Mouse (Mus musculus) R1 (cell line): Measurements from ENCODE around the gene Dennd4a.

Experiments used
- DNase-seq: peaks from one replicate; pipeline ENCODE4 v3.0.0-alpha.2; 2018; ENCODE audit warnings: low read depth, low spot score

The Dennd4a gene

GRCm38 (mm10) chr9:64913406-64913805 lies 102.3 kb downstream of the Dennd4a start:
- no peak for DNase-seq

DNA sequence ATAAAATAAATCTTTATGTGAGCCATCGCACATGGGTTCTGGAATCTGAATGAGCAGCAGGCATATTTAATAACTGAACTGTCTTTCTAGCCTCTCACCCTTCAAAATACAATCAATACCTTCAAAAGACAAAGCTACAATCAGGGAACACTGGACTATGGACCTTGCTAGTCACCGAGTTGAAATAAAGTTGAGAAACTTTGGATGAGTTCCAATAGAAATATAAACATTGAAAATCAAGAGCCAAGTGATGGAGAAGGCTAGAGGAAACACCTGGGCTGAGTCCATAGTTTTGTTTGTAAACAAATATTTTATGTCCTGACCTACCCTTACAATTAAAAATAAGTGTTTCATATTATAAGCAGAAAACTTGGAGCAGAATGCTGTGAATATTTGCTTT lies 102.8 kb downstream of the Dennd4a start:
- no peak for DNase-seq

DNA sequence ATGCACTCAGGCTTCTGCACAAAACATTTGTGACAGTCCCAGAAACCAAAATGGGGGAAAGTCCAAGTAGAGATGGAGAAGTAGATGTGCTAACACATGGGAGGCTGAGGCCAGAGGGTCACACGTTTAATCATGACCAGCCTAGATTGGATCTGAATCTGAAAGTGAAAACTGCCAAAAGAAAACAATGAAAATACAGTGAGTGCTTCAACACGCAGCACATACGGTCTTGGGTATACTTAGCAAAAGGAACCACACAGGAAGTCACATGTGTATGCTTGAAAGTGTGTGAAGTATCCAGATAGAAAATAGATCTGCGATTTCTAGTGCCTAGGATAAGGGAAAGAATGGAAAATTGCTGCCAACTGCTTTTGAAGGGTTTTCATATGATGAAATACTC lies 103.5 kb downstream of the Dennd4a start:
- no peak for DNase-seq

DNA sequence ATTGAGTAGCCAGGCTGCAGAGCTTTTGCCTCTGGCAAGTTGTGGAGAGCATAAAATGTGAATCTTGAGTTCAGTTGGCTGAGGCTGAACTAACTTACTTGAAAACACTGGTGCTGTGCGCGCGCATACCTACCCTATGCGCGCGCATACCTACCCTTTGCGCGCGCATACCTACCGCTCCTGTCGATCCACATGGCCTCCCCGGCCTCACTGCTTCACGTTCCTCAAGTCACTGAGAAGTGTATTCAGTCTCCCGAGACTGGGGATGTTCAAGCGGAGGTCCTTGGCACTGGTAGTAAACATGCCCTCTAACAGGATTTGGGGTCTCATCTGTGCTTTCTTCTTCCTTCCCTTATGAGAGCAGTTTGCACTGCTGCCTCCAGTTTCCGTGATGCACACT lies 107.4 kb downstream of the Dennd4a start:
- DNase-seq, result peak; percentile 94

DNA sequence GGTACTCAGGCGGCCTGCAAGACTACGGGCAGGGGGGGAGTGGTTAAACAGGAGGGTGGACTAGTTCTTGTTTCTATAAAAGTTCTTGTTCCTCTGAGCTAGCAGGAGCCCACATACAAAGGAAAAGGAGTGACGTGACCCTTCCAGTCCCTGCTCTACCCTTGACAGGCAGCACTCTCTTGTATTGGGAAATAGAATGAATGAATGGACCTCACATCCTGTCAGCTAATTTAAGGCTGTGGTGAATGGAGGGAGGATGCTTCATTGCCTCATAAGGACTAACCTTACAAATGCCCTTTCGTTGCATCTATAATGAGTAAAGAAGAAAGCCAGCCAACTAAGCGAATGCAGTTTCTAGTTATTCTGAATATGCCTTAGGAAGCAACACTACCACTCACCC lies 114.6 kb downstream of the Dennd4a start:
- no peak for DNase-seq

GRCm38 (mm10) chr9:64926201-64926991 lies 115.3 kb downstream of the Dennd4a start:
- peak; percentile 20 for DNase-seq

DNA sequence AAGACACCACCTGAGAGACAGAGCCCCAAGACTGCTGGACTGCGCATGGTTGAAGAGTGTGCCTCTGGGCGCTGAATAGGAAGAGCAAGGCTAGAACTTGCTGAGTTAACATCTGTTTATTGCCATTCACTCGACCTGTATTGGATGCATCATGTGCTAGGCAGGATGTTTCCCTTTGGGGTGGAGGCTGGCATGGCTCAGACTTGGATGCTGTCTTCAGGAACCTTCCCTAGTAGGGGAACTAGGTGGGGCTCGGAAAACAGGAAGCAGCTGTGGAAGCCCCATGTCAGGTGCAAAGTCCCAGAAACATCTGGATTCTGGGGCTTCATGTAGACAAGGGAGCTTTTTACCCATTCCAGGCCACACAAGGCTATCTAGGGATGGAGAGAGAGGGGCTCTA lies 119.1 kb downstream of the Dennd4a start:
- DNase-seq, result no peak

- DNase-seq, result no peak
Measured at GRCm38 (mm10) chr9:64931751-64932610, 120.8 kb downstream of the Dennd4a start.

GRCm38 (mm10) chr9:64934015-64934754 lies 123.0 kb downstream of the Dennd4a start:
- DNase-seq, result peak; percentile 62

DNA sequence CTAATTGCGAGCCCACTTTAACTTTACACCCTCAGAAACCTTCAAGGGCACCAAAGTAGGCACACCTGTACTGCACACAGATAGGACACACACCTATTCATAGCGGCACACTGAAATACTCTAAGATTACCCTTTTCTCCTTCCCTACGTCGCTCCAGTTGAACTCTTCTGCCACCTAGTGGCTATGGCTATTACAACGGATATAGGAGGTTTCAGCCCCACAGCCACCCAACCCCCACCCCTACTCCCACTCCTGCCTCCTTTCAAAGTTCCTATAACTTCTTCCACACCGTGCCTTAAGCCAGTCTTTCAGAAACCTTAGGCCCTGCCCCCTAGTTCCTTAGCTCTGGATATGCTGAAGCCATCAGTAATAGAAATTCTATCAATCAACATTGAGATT lies 125.4 kb downstream of the Dennd4a start:
- peak; percentile 81 for DNase-seq

DNA sequence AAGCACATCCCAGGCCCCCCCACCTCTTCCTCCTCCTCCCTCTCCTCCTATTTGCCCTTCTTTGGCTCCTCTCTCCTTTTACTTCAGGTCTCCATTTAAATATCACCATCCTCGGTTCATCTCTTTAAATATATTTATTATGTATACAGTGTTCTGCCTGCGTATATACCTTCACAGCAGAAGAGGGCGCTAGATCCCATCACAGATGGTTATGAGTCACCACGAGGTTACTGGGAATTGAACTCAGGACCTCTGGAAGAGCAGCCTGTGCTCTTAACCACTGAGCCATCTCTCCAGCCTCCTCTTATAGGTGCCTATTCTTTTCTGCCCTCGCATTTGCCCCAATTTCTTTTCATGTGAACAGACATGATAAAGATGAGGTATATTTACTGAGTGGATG lies 126.4 kb downstream of the Dennd4a start:
- peak; percentile 52 for DNase-seq

DNA sequence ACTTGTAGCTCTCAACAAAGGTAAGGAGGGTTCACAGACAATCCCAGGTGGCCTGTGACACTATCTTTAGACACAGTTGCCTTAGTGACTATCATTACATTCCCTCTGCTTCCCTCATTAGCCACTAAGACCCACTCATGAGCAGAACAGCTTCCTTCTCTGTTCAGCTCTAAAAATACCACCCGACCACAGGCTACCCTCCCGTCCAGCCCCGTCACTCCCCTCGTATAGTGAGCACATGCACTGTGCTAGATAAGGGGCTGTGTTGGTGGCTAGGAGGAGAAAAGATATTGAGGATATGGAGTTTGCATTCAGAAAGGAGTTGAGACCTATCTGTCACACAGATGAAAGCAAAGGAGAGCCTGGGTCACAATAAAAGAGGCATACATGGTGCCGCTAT lies 127.4 kb downstream of the Dennd4a start:
- no peak for DNase-seq

DNA sequence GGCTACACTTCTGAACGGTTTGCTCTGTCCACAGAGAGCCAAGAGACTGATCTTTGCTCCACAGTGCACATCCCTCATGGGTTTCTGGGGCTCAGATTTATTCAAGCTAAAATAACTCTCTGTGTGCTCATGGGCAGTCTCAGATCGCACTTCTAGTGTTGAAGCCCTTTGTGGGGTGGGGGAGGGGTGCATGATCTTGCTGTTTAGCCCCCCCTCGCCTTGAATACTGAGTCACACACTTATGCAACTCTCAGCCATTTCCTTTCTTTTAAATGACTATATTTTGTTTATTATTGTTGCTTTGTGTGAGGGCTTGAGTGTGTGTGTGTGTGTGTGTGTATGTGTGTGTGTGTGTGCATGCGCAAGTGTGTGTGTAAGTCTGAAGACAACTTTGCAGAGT lies 128.1 kb downstream of the Dennd4a start:
- DNase-seq, result no peak

- no peak for DNase-seq
Measured at GRCm38 (mm10) chr9:64939790-64940189, 128.7 kb downstream of the Dennd4a start.

DNA sequence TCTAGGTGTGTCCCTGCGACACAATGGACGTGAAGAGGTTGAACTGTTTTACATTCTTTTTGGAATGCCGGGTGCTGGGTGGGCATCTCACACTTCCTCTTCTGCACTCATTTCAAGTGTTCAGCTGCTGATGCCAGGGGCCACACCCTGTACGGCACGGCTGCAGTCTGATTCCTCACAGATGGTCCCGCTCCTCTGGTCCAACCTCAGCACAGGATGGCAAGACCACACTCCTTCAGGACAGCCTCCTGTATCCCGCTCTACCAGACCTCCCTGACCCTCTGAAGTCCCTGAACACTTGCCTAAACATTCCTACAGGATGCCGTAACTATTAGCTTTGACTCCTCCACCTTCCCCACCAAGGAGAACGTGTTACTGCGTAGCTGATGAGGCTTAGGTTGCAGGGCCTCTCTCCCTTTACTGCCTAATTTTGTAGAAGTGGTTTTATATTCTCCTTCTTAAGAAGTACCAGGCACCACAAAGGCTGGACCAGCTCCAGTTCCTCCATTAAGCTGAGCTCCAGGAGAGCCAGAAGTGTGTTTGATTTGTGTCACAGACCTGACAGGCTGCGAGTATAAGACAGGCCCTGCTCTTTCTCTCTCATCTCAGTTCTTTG lies 129.7 kb downstream of the Dennd4a start:
- DNase-seq, result no peak

DNA sequence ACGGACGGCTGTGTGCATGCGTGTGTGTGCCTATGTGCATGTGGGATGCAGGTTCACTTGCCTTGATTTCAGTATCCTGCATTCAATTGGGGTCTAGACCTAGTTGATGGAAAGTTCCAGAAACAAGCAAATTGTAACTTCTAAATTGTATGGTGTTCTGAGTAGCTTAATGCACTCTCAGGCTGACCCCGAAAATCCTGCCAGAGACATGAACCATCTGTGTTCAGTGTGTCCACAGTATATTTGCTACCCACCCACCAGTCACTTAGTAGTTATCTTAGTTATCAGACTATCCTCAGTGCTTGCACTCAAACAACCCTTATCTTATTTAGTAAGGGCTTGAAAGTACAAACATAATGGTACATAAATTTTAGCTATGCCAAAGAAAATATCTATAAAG lies 130.5 kb downstream of the Dennd4a start:
- no peak for DNase-seq

- no peak for DNase-seq
Measured at GRCm38 (mm10) chr9:64943997-64944396, 132.9 kb downstream of the Dennd4a start.

DNA sequence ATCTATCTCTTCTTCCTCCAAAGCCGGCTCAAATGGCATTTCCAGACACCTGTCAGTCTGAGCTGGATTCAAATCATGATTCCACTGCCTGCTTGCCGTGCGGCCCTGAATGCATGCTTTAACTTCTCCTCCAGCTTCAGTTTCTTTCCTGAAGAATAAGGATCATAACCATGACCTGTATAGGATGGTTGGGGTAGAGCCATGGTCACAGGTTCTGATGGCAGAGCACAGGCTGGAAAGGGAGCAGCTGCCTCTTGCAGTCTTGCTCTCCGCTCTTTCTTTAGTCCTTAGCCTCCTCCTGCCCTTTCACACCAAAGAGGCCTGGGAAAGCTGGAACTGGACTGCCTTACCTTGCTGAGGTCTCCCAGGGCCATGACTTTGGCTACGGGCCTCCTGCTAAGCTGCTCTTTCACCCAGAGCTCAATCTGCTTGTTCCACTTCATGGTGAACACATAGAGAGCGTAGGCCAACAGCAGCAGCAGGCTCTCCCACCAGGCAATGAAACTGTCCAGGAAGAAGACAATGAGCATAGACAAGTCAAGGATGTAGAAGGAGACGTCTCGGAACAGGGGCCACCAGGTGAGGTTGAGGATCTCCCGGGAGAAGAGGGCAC lies 136.4 kb downstream of the Dennd4a start:
- no peak for DNase-seq

DNA sequence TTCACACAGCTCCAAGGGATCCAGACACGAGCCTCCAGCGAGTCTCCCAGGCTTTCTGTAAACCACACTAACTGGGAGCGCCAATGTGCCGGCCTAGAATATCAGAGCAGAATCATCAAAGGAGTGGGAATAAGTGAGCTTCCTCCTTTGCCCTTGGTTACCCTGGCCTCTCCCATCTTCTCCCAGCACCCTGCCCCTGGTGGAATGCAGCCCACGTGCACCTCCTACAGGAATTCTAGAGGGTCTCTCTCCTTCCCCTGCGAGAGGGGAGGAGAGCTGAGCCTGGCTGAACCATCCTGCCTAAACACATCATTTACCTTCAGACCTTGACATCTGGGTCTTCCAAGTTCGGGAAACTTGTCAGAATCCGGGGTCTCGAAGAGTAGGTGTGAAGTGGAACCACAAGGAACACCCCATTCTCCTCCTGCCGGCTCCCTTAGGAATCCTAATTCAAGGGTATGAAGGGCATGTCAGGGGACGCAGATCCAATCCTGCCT lies 140.1 kb downstream of the Dennd4a start, which contains the start of gene Slc24a1:
TSS of gene Slc24a1 (minus strand) at position 447 of the 497 bp plus-strand sequence.
- peak; percentile 55 for DNase-seq

DNA sequence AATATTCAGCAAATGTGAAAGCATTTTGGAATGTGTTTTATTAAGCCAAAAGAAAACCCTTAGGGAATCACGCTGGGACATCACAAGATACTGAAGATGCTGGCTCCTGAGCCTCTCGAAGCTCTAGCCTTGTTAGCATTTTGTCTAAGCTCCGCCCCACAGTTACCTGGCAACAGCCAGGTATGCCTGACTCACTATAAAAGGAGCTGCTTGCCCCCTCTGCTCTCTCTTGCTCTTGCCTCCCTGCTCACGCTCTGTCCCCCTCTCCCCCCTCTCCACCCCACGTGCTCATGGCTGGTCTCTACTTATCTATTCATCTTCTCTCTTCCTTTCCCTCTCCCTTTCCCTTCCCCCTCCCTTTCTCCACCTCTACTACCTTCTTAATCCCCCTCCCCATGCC lies 140.9 kb downstream of the Dennd4a start:
- DNase-seq, result peak; percentile 37

DNA sequence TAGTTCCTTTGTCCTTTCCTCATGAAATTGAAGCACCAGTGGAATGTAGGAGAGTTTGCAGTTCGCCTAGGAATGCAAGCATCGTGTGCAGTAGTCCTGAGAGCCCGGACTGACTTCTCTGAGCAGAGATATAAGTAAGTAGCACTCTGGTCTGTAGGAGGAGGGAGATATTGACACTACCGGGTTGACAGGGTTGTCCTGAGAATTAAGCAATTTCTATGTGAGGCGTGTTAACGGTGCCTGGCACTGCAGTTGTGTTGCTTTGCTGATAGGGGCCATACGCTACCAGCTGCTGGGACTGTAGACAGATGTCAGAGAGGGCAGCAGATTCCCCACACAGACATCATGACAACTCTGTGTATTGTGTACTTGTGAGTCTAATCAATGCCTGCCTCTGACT lies 142.1 kb downstream of the Dennd4a start:
- DNase-seq, result no peak
